Mouse (Mus musculus): Measurements from ENCODE around the gene Fam20a. TPM values are rescaled to one million over a fixed set of nuclear protein-coding genes. Genes with fewer than 3 reads are reported as not detected.

Gene Fam20a
- total and polyA plus RNA-seq, 3 experiments: 5.8 to 6.3 (median 6.1) TPM

GRCm38 (mm10) chr11:109717966-109718895 lies 3.8 kb downstream of the Fam20a start:
- peaks cover 10% of the 10 kb centered on the region for H3K4me1 ChIP-seq (ENCODE audit: control insufficient read depth, insufficient read depth, low read length)
- peak overlapping the region; percentile 47; the same call in 1 of the 2 replicates for H3K27ac ChIP-seq
- H3K27me3 ChIP-seq (ENCODE audit: control insufficient read depth, insufficient read depth, low read length): no peaks in the 10 kb centered on the region
- 84% methylated on average over 15 of the region's 15 CpGs for whole genome bisulfite sequencing
- H3K4me3 ChIP-seq: no peak overlapping the region
- TF ChIP-seq CTCF (IDR thresholded peaks at IDR 0.05) (no peak), POLR2A (IDR thresholded peaks at IDR 0.05; ENCODE audit: insufficient read depth, low read depth, low read length) (no peak), EP300 (IDR thresholded peaks at IDR 0.05; ENCODE audit: insufficient read depth, low read depth, low read length) (no peak)
- H3K9ac ChIP-seq (ENCODE audit: low read depth, low read length): no peak overlapping the region
- H3K36me3 ChIP-seq (ENCODE audit: control insufficient read depth, insufficient read depth, low read length): no peaks in the 10 kb centered on the region
- peak in 1 of 2 experiments; percentile 29 for DNase-seq
- intact Hi-C loops (cut with DNase I): no loop called here
- no peaks in the 10 kb centered on the region for H3K79me2 ChIP-seq (replicated peaks; ENCODE audit: control insufficient read depth, insufficient read depth, low read length)

- H3K4me3 ChIP-seq: no peak overlapping the region
- H3K36me3 ChIP-seq (ENCODE audit: control insufficient read depth, insufficient read depth, low read length): no peaks in the 10 kb centered on the region
- intact Hi-C loops (cut with DNase I): no loop called here
- TF ChIP-seq CTCF (IDR thresholded peaks at IDR 0.05) (no peak), EP300 (IDR thresholded peaks at IDR 0.05; ENCODE audit: insufficient read depth, low read depth, low read length) (no peak), POLR2A (IDR thresholded peaks at IDR 0.05; ENCODE audit: insufficient read depth, low read depth, low read length) (no peak)
- no peak overlapping the region for H3K9ac ChIP-seq (ENCODE audit: low read depth, low read length)
- WGBS: 59% methylated on average over 5 of the region's 5 CpGs
- H3K27ac ChIP-seq: peak overlapping the region; percentile 47
- H3K4me1 ChIP-seq (ENCODE audit: control insufficient read depth, insufficient read depth, low read length): peaks cover 8% of the 10 kb centered on the region
- DNase-seq: peak; percentile 26 to 36
- no peaks in the 10 kb centered on the region for H3K27me3 ChIP-seq (ENCODE audit: control insufficient read depth, insufficient read depth, low read length)
- no peaks in the 10 kb centered on the region for H3K79me2 ChIP-seq (replicated peaks; ENCODE audit: control insufficient read depth, insufficient read depth, low read length)
Observed at GRCm38 (mm10) chr11:109717448-109717847, 4.6 kb downstream of the Fam20a start.

- no peak for DNase-seq
- peak overlapping the region; percentile 47 for H3K27ac ChIP-seq
- intact Hi-C loops (cut with DNase I): no loop called here
- H3K79me2 ChIP-seq (replicated peaks; ENCODE audit: control insufficient read depth, insufficient read depth, low read length): no peaks in the 10 kb centered on the region
- no peaks in the 10 kb centered on the region for H3K36me3 ChIP-seq (ENCODE audit: control insufficient read depth, insufficient read depth, low read length)
- H3K4me1 ChIP-seq (ENCODE audit: control insufficient read depth, insufficient read depth, low read length): peaks cover 8% of the 10 kb centered on the region
- H3K4me3 ChIP-seq: no peak overlapping the region
- no peaks in the 10 kb centered on the region for H3K27me3 ChIP-seq (ENCODE audit: control insufficient read depth, insufficient read depth, low read length)
- TF ChIP-seq POLR2A (IDR thresholded peaks at IDR 0.05; ENCODE audit: insufficient read depth, low read depth, low read length): no peak
- no peak for TF ChIP-seq EP300 (IDR thresholded peaks at IDR 0.05; ENCODE audit: insufficient read depth, low read depth, low read length)
- TF ChIP-seq CTCF (IDR thresholded peaks at IDR 0.05): no peak
- 75% methylated on average over 7 of the region's 7 CpGs for WGBS
- H3K9ac ChIP-seq (ENCODE audit: low read depth, low read length): no peak overlapping the region
Observed at GRCm38 (mm10) chr11:109716981-109717380, 5.1 kb downstream of the Fam20a start.

- H3K4me1 ChIP-seq (ENCODE audit: control insufficient read depth, insufficient read depth, low read length): peaks cover 8% of the 10 kb centered on the region
- H3K4me3 ChIP-seq: no peak overlapping the region
- H3K36me3 ChIP-seq (ENCODE audit: control insufficient read depth, insufficient read depth, low read length): no peaks in the 10 kb centered on the region
- H3K27me3 ChIP-seq (ENCODE audit: control insufficient read depth, insufficient read depth, low read length): no peaks in the 10 kb centered on the region
- H3K9ac ChIP-seq (ENCODE audit: low read depth, low read length): no peak overlapping the region
- H3K79me2 ChIP-seq (replicated peaks; ENCODE audit: control insufficient read depth, insufficient read depth, low read length): 0 out of 2 replicates have a peak, but pooled peaks cover 1% of the 10 kb centered on the region
- intact Hi-C loops (cut with DNase I): no loop called here
- no peak for DNase-seq
- no peak for TF ChIP-seq POLR2A (IDR thresholded peaks at IDR 0.05; ENCODE audit: insufficient read depth, low read depth, low read length)
- no peak for TF ChIP-seq CTCF (IDR thresholded peaks at IDR 0.05)
- TF ChIP-seq EP300 (IDR thresholded peaks at IDR 0.05; ENCODE audit: insufficient read depth, low read depth, low read length): no peak
- H3K27ac ChIP-seq: no peak overlapping the region
- WGBS: 91% methylated on average over 12 of the region's 12 CpGs
Observed at GRCm38 (mm10) chr11:109715311-109715781, 6.7 kb downstream of the Fam20a start.

GRCm38 (mm10) chr11:109714341-109715247 lies 7.5 kb downstream of the Fam20a start:
- WGBS: 75% methylated on average over 17 of the region's 17 CpGs
- H3K4me1 ChIP-seq (ENCODE audit: control insufficient read depth, insufficient read depth, low read length): peaks cover 8% of the 10 kb centered on the region
- no peak for TF ChIP-seq EP300 (IDR thresholded peaks at IDR 0.05; ENCODE audit: insufficient read depth, low read depth, low read length)
- TF ChIP-seq CTCF (IDR thresholded peaks at IDR 0.05): no peak
- TF ChIP-seq POLR2A (IDR thresholded peaks at IDR 0.05; ENCODE audit: insufficient read depth, low read depth, low read length): no peak
- 0 out of 2 replicates have a peak, but pooled peaks cover 1% of the 10 kb centered on the region for H3K79me2 ChIP-seq (replicated peaks; ENCODE audit: control insufficient read depth, insufficient read depth, low read length)
- intact Hi-C loops (cut with DNase I): no loop called here
- no peak overlapping the region for H3K4me3 ChIP-seq
- H3K36me3 ChIP-seq (ENCODE audit: control insufficient read depth, insufficient read depth, low read length): no peaks in the 10 kb centered on the region
- no peak overlapping the region for H3K27ac ChIP-seq
- H3K9ac ChIP-seq (ENCODE audit: low read depth, low read length): no peak overlapping the region
- DNase-seq: peak in 1 of 2 experiments; percentile 31
- H3K27me3 ChIP-seq (ENCODE audit: control insufficient read depth, insufficient read depth, low read length): no peaks in the 10 kb centered on the region
